Mouse (Mus musculus) small intestine, adult 2 months (tissue): ENCODE results near the gene Gm28845. TPM values are rescaled to one million over a fixed set of nuclear protein-coding genes. Genes with fewer than 3 reads are reported as not detected.

Source experiments
- H3K27ac ChIP-seq: fragments of 200-500 bp; 2 replicates; pipeline ENCODE4 v1.5.1; 2012; ENCODE audit warnings: low read depth, low read length, control low read depth, inconsistent platforms; ENCODE audit not compliant: insufficient read depth
- H3K27me3 ChIP-seq: fragments of 200-500 bp; 2 replicates; pipeline ENCODE4 v1.6.1; 2012; ENCODE audit warnings: mild to moderate bottlenecking, moderate library complexity, low read length, inconsistent platforms; ENCODE audit not compliant: control insufficient read depth, insufficient read depth
- H3K36me3 ChIP-seq: fragments of 200-500 bp; 2 replicates; pipeline ENCODE4 v1.6.1; 2012; ENCODE audit warnings: mild to moderate bottlenecking, low read length, control low read depth, inconsistent platforms; ENCODE audit not compliant: control insufficient read depth, insufficient read depth
- H3K4me1 ChIP-seq: fragments of 200-500 bp; 2 replicates; pipeline ENCODE4 v1.6.1; 2012; ENCODE audit warnings: low read length, inconsistent platforms, mixed read lengths; ENCODE audit not compliant: control insufficient read depth, insufficient read depth, insufficient read length
- H3K4me3 ChIP-seq: fragments of 200-500 bp; 2 replicates; pipeline ENCODE4 v1.5.1; 2012; ENCODE audit warnings: low read depth, mild to moderate bottlenecking, control low read depth, inconsistent platforms, low read length, moderate library complexity
- CTCF ChIP-seq: fragments of 200-500 bp; IDR thresholded peaks from 2 replicates; pipeline ENCODE4 v1.5.1; 2012; ENCODE audit warnings: low read depth, mild to moderate bottlenecking, control low read depth, inconsistent platforms, low read length, moderate library complexity, mixed read lengths; ENCODE audit not compliant: insufficient replicate concordance, insufficient read length; ENCODE audit errors: extremely low read depth
- POLR2A ChIP-seq: fragments of 200-500 bp; IDR thresholded peaks from 2 replicates; pipeline ENCODE4 v1.6.1; 2012; ENCODE audit warnings: low read depth, mild to moderate bottlenecking, control low read depth, inconsistent platforms, low read length, moderate library complexity
- WGBS: fragments of 180-500 bp; shearing (Covaris S2); methylation state at CpG from one replicate; pipeline ENCODE4 v1.1.7; 2018; 5-methylcytosine and 5-hydroxymethylcytosine counted together
- polyA plus RNA-seq: library from polyadenylated mRNA; depleted of rRNA; stranded (reverse); fragments of >200 nt; gene quantifications from 2 replicates; pipeline ENCODE4 v1.2.3, GENCODE M21; 2012

The Gm28845 gene
- polyA plus RNA-seq, 1 experiment = not detected

GRCm38 (mm10) chr1:65144783-65145182 is 25.4 kb upstream of the Gm28845 start:
- H3K4me3 ChIP-seq = no peak overlapping the region
- H3K36me3 ChIP-seq = no peaks in the 10 kb centered on the region
- H3K27me3 ChIP-seq = no peaks in the 10 kb centered on the region
- WGBS = 56% methylated on average over 2 of the region's 2 CpGs
- H3K4me1 ChIP-seq = peaks cover 7% of the 10 kb centered on the region; the same call in 1 of the 2 replicates
- H3K27ac ChIP-seq = no peak overlapping the region
- TF ChIP-seq POLR2A (no peak), CTCF (no peak)

- Histone ChIP-seq H3K4me3 (no peak overlapping the region), H3K36me3 (no peaks in the 10 kb centered on the region), H3K27ac (no peak overlapping the region), H3K4me1 (no peaks in the 10 kb centered on the region), H3K27me3 (no peaks in the 10 kb centered on the region)
- 75% methylated on average over 6 of the region's 6 CpGs for WGBS
- TF ChIP-seq POLR2A = no peak
- no peak for TF ChIP-seq CTCF
These were observed 18.2 kb upstream of the Gm28845 start for GRCm38 (mm10) chr1:65137560-65137959.

GRCm38 (mm10) chr1:65132833-65133232 is 13.5 kb upstream of the Gm28845 start:
- Histone ChIP-seq H3K27ac (no peak overlapping the region), H3K4me1 (peaks cover 9% of the 10 kb centered on the region; the same call in 1 of the 2 replicates), H3K4me3 (no peak overlapping the region), H3K36me3 (no peaks in the 10 kb centered on the region), H3K27me3 (no peaks in the 10 kb centered on the region)
- TF ChIP-seq CTCF (no peak), POLR2A (no peak)
- 90% methylated on average over 1 of the region's 1 CpGs for WGBS

GRCm38 (mm10) chr1:65131671-65132070 is 12.3 kb upstream of the Gm28845 start:
- H3K27me3 ChIP-seq = no peaks in the 10 kb centered on the region
- H3K36me3 ChIP-seq = no peaks in the 10 kb centered on the region
- no peak overlapping the region for H3K4me3 ChIP-seq
- H3K27ac ChIP-seq = no peak overlapping the region
- TF ChIP-seq POLR2A (no peak), CTCF (no peak)
- WGBS = 93% methylated on average over 1 of the region's 1 CpGs
- peaks cover 9% of the 10 kb centered on the region; the same call in 1 of the 2 replicates for H3K4me1 ChIP-seq

GRCm38 (mm10) chr1:65130226-65130625 is 10.9 kb upstream of the Gm28845 start:
- Histone ChIP-seq H3K4me3 (no peak overlapping the region), H3K27me3 (no peaks in the 10 kb centered on the region), H3K27ac (peak overlapping the region; percentile 93), H3K4me1 (peaks cover 9% of the 10 kb centered on the region; the same call in 1 of the 2 replicates), H3K36me3 (no peaks in the 10 kb centered on the region)
- WGBS = 44% methylated on average over 3 of the region's 3 CpGs
- TF ChIP-seq POLR2A = no peak

GRCm38 (mm10) chr1:65129634-65130180 is 10.3 kb upstream of the Gm28845 start:
- WGBS = 32% methylated on average over 3 of the region's 3 CpGs
- Histone ChIP-seq H3K27me3 (no peaks in the 10 kb centered on the region), H3K36me3 (no peaks in the 10 kb centered on the region), H3K4me1 (peaks cover 9% of the 10 kb centered on the region; the same call in 1 of the 2 replicates), H3K4me3 (no peak overlapping the region), H3K27ac (peak overlapping the region; percentile 93)
- TF ChIP-seq POLR2A (no peak), CTCF (no peak)

- Histone ChIP-seq H3K27me3 (no peaks in the 10 kb centered on the region), H3K4me1 (peaks cover 19% of the 10 kb centered on the region; the same call in 1 of the 2 replicates), H3K36me3 (no peaks in the 10 kb centered on the region), H3K4me3 (peak within 1 kb of the TSS; percentile 12; the same call in 1 of the 2 replicates), H3K27ac (0 out of 2 replicates have a peak within 1 kb of the TSS, but pooled peaks have one; percentile 22)
- TF ChIP-seq CTCF (no peak), POLR2A (no peak)
- 17% methylated on average over 9 of the region's 9 CpGs for WGBS
These were observed 3.4 kb upstream of the Gm28845 start, which contains the start of gene D630023F18Rik for GRCm38 (mm10) chr1:65122574-65123372. Gene D630023F18Rik (minus strand): TSS chr1:65123214.
